Mouse (Mus musculus): Measurements from ENCODE around the gene Ablim2.

GRCm38 (mm10) chr5:35893805-35894260 lies 136.2 kb downstream of the Ablim2 start:
- TF ChIP-seq POLR2A (IDR thresholded peaks at IDR 0.05; ENCODE audit: low read depth, low read length) (no peak), CTCF (conservative IDR thresholded peaks at IDR 0.05; ENCODE audit: insufficient read depth, insufficient read length, low read depth, low read length) (no peak; the same call in 1 of the 2 replicates)
